Comparison of ENCODE assay signal across 16 mouse cellular contexts in genomic region chr9:35097901-35098300, GRCm38 (mm10). TPM values are rescaled to one million over a fixed set of nuclear protein-coding genes. Genes with fewer than 3 reads are reported as not detected.
DNase-seq lines count a peak whose midpoint lies in the region; ATAC-seq lines count a peak whose summit lies in the region.
"Had no signal": no experiment of that assay in that cellular context is flagged by ENCODE, and none has a peak within 500 bp of the region (broad histone marks: within the 10 kb centered on the region; RNA-seq: fewer than 3 reads in every experiment).

No protein-coding gene starts in this region.

- intact Hi-C loops in left cerebral cortex, postnatal 36 days (cut with DNase I) = no loop called here

- H3K9ac ChIP-seq in liver, embryonic 15.5 days = no peak overlapping the region
- H3K9ac ChIP-seq: forebrain, embryonic 12.5 days had no signal

- peak; percentile 47; the same call in 1 of the 2 replicates for ATAC-seq in liver, embryonic 15.5 days (ENCODE audit: insufficient read depth)
- ATAC-seq: hindbrain, postnatal 0 days; midbrain, embryonic 16.5 days had no signal

- no peak overlapping the region for H3K4me3 ChIP-seq in liver, embryonic 15.5 days (replicated peaks)
- H3K4me3 ChIP-seq in hindbrain, embryonic 10.5 days = no peak overlapping the region
- H3K4me3 ChIP-seq: forebrain, embryonic 12.5 days had no signal

- DNase-seq in heart, adult 11 months = peak; percentile 78
- no peak for DNase-seq in heart, adult 8-10 months (ENCODE audit: low spot score)
- DNase-seq in spleen, postnatal 36 days (ENCODE audit: low spot score in 2 of 2) = peak; percentile 0 to 1
- no peak for DNase-seq in spleen, postnatal 14 days (ENCODE audit: low spot score in 2 of 2)
- no peak for DNase-seq in left cerebral cortex, postnatal 36 days (ENCODE audit: low spot score in 2 of 2)
- DNase-seq in right cerebral cortex, postnatal 4 days = no peak
- no peak for DNase-seq in hindbrain, embryonic 10.5 days (ENCODE audit: low spot score)
- DNase-seq: cerebellum, adult 11 months; heart, adult 18-20 months; kidney, postnatal 14 days; lung, postnatal 4 days; thymus, adult 18-20 months had no signal

- H3K9me3 ChIP-seq in liver, embryonic 15.5 days (replicated peaks) = no peaks in the 10 kb centered on the region
- no peaks in the 10 kb centered on the region for H3K9me3 ChIP-seq in hindbrain, embryonic 10.5 days
- H3K9me3 ChIP-seq: forebrain, embryonic 12.5 days had no signal

- H3K27ac ChIP-seq in liver, embryonic 15.5 days (replicated peaks) = peak overlapping the region; percentile 63
- no peak overlapping the region for H3K27ac ChIP-seq in hindbrain, embryonic 10.5 days
- H3K27ac ChIP-seq: forebrain, embryonic 12.5 days; hindbrain, postnatal 0 days had no signal

- peaks cover 29% of the 10 kb centered on the region for H3K36me3 ChIP-seq in liver, embryonic 15.5 days (replicated peaks)
- no peaks in the 10 kb centered on the region for H3K36me3 ChIP-seq in hindbrain, embryonic 10.5 days
- H3K36me3 ChIP-seq: forebrain, embryonic 12.5 days had no signal

- 24% methylated on average over 4 of the region's 4 CpGs for WGBS in liver, embryonic 15.5 days (ENCODE audit: insufficient replicate concordance)
- 84% methylated on average over 4 of the region's 4 CpGs for WGBS in hindbrain, embryonic 10.5 days

- H3K27me3 ChIP-seq in liver, embryonic 15.5 days = no peaks in the 10 kb centered on the region
- H3K27me3 ChIP-seq in hindbrain, embryonic 10.5 days (ENCODE audit: insufficient read depth, poor library complexity, severe bottlenecking) = no peaks in the 10 kb centered on the region
- H3K27me3 ChIP-seq: forebrain, embryonic 12.5 days had no signal

- peak overlapping the region; percentile 8; the same call in 1 of the 2 replicates for H3K4me2 ChIP-seq in liver, embryonic 15.5 days
- H3K4me2 ChIP-seq: forebrain, embryonic 12.5 days had no signal

- H3K4me1 ChIP-seq in liver, embryonic 15.5 days (replicated peaks) = peaks cover 65% of the 10 kb centered on the region
- no peaks in the 10 kb centered on the region for H3K4me1 ChIP-seq in hindbrain, embryonic 10.5 days (replicated peaks)
- H3K4me1 ChIP-seq: forebrain, embryonic 12.5 days had no signal

RNA-seq across cellular contexts. Expression of gene St3gal4, which starts 21.2 kb away (rescaled TPM):
- 10 to 100 TPM; 25.1 to 30.4 (median 28.3) TPM for total RNA-seq in heart, adult 8-10 months (2022)
- 24.2 and 24.7 TPM in 2 replicates for polyA plus RNA-seq in liver, embryonic 15.5 days (2015; fragmentation: Nextera tagmentation; extraction: Ambion mirVana)
- 10 to 100 TPM; 26.3 to 26.4 TPM for total RNA-seq in left cerebral cortex, postnatal 36 days (2021)
- polyA plus RNA-seq in hindbrain, embryonic 10.5 days (2016; fragmentation: Nextera tagmentation; extraction: Ambion mirVana) = 10.3 and 11.5 TPM in 2 replicates

Comparison
In these comparisons a context has a peak if more than half of its experiments do, and no peak if none do; other contexts are left out.
1. DNase-seq: peak in heart, adult 11 months (single experiment) and spleen, postnatal 36 days (2 of 2); none in heart, adult 8-10 months (single experiment), spleen, postnatal 14 days (0 of 2), left cerebral cortex, postnatal 36 days (0 of 2), right cerebral cortex, postnatal 4 days (single experiment) and hindbrain, embryonic 10.5 days (single experiment).